Mouse (Mus musculus) cortical plate, adult 2 months (tissue): ENCODE measurements around the gene Olfr1166. TPM values are rescaled to one million over a fixed set of nuclear protein-coding genes. Genes with fewer than 3 reads are reported as not detected.
"Not testable (repeated sequence)": the region's sequence is repeated elsewhere in the genome, so short reads cannot be mapped to it uniquely, and the experiment has no call there.

Source experiments
- H3K27ac ChIP-seq: fragments of 200-500 bp; 2 replicates; pipeline ENCODE4 v1.5.1; 2012; ENCODE audit warnings: low read length, control low read depth, inconsistent platforms; ENCODE audit not compliant: insufficient read depth
- H3K4me1 ChIP-seq: fragments of 200-500 bp; 2 replicates; pipeline ENCODE4 v1.6.1; 2011; ENCODE audit warnings: low read length; ENCODE audit not compliant: control insufficient read depth, insufficient read depth
- H3K4me3 ChIP-seq: fragments of 200-500 bp; 2 replicates; pipeline ENCODE4 v1.5.1; 2011; ENCODE audit warnings: mild to moderate bottlenecking, low read length, control low read depth; ENCODE audit not compliant: insufficient read depth
- CTCF ChIP-seq: fragments of 200-500 bp; IDR thresholded peaks from 2 replicates; pipeline ENCODE4 v1.5.1; 2011; ENCODE audit warnings: mild to moderate bottlenecking, control low read depth, low read length; ENCODE audit not compliant: insufficient read depth; ENCODE audit errors: extremely low read depth
- POLR2A ChIP-seq: fragments of 200-500 bp; IDR thresholded peaks from 2 replicates; pipeline ENCODE4 v1.6.1; 2011; ENCODE audit warnings: mild to moderate bottlenecking, low read length, control low read depth; ENCODE audit not compliant: insufficient read depth; ENCODE audit errors: extremely low read depth
- polyA plus RNA-seq: library from polyadenylated mRNA; depleted of rRNA; stranded (reverse); fragments of >200 nt; gene quantifications from 2 replicates; pipeline ENCODE4 v1.2.3, GENCODE M21; 2012; rRNA removed

Gene Olfr1166
- not detected in 2 replicates for polyA plus RNA-seq

DNA sequence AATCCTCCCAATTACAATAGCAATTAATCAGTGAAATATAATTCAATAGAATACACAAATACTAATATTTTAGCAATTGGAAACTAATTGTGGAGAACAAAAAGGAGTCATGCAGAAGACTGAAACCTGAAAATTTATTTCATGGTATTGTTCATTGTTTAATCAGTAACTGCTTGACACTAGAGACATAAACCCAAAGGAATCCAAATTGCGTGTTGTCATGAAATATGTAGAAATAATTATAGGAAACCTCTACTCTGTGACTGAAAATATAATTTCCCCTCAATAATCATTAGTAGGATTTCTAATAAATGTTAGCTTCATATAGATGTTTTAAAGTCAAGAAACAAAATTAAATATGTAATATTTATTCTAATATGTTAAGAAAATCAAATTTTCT, at the start of gene Olfr1166:
Olfr1166 (minus strand) TSS at position 101 of the 400 bp plus-strand sequence.
- Histone ChIP-seq H3K4me1 (no peaks in the 10 kb centered on the region), H3K4me3 (no peak within 1 kb of the TSS), H3K27ac (no peak within 1 kb of the TSS)
- TF ChIP-seq POLR2A (no peak), CTCF (no peak)

DNA sequence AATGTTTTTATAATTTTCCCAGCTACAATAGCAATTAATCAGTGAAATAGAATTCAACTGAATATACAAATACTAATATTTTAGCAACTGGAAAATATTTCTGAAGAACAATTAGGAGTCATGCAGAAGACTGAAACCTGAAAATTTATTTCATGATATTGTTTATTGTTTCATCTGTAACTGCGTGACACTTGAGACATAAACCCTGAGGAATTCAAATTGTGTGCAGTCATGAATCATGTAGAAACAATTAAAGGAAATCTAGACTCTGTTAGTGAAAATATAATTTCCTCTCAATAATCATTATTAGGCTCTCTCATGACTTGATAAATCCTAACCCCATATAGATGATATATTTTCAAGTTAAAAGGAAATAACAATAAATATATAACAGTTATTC, 27.0 kb upstream of the Olfr1166 start, which contains the start of gene Olfr1167:
Olfr1167 (minus strand) TSS at position 101 of the 400 bp plus-strand sequence.
- not testable (repeated sequence) for H3K4me3 ChIP-seq, H3K27ac ChIP-seq, H3K4me1 ChIP-seq

DNA sequence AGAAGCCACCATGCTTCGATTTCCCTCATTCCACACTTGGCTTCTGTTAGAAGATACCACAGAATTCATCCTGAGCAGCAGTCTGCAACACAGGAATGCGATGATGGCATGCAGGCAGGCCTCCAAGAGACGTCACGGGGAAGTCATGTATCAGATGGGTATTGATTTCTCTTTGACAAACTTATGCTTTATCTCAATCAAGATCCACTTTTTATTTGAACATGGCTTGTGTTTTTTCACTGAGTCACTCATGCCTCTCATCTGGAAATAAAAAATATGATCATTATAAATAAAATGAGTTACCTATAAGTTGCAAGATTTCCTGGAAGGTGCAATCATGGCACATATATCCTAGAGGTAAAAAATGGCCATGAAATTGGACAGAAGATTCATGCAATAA, 34.2 kb downstream of the Olfr1166 start, which contains the start of gene Olfr1164:
Olfr1164 (minus strand) TSS at position 101 of the 400 bp plus-strand sequence.
- TF ChIP-seq POLR2A, result no peak
- Histone ChIP-seq H3K27ac (no peak within 1 kb of the TSS), H3K4me1 (no peaks in the 10 kb centered on the region), H3K4me3 (no peak within 1 kb of the TSS)

Other genes starting within 250 kb of the Olfr1166 start
- not detected in 2 replicates for gene Olfr1153, start 233.3 kb downstream of the Olfr1166 start, polyA plus RNA-seq
- not detected in 2 replicates for gene Olfr1154, start 223.1 kb downstream of the Olfr1166 start, polyA plus RNA-seq
- gene Olfr1155, start 183.1 kb downstream of the Olfr1166 start, polyA plus RNA-seq, result not detected in 2 replicates
- gene Olfr1156, start 175.2 kb downstream of the Olfr1166 start, polyA plus RNA-seq, result not detected in 2 replicates
- gene Olfr1157, start 160.0 kb downstream of the Olfr1166 start, polyA plus RNA-seq, result not detected in 2 replicates
- not detected in 2 replicates for gene Olfr74, start 153.6 kb downstream of the Olfr1166 start, polyA plus RNA-seq
- not detected in 2 replicates for gene Olfr1158, start 138.2 kb downstream of the Olfr1166 start, polyA plus RNA-seq
- gene Olfr1160, start 120.0 kb downstream of the Olfr1166 start, polyA plus RNA-seq, result not detected in 2 replicates
- not detected in 2 replicates for gene Olfr1161, start 105.5 kb downstream of the Olfr1166 start, polyA plus RNA-seq
- gene Olfr73, start 90.6 kb downstream of the Olfr1166 start, polyA plus RNA-seq, result not detected in 2 replicates
- gene Olfr1162, start 77.1 kb downstream of the Olfr1166 start, polyA plus RNA-seq, result not detected in 2 replicates
- not detected in 2 replicates for gene Olfr1163, start 56.4 kb downstream of the Olfr1166 start, polyA plus RNA-seq
- gene Olfr1164, start 34.3 kb downstream of the Olfr1166 start, polyA plus RNA-seq, result not detected in 2 replicates
- not detected in 2 replicates for gene Olfr1167, start 26.9 kb upstream of the Olfr1166 start, polyA plus RNA-seq
- gene Olfr1168, start 53.6 kb upstream of the Olfr1166 start, polyA plus RNA-seq, result not detected in 2 replicates
- not detected in 2 replicates for gene Olfr1170, start 100.1 kb upstream of the Olfr1166 start, polyA plus RNA-seq
- gene Olfr1173, start 151.6 kb upstream of the Olfr1166 start, polyA plus RNA-seq, result not detected in 2 replicates
- not detected in 2 replicates for gene Olfr1174-ps, start 186.9 kb upstream of the Olfr1166 start, polyA plus RNA-seq
- not detected in 2 replicates for gene Olfr1175-ps, start 198.9 kb upstream of the Olfr1166 start, polyA plus RNA-seq
- gene Olfr1176, start 208.4 kb upstream of the Olfr1166 start, polyA plus RNA-seq, result not detected in 2 replicates
- gene Olfr1177-ps, start 218.2 kb upstream of the Olfr1166 start, polyA plus RNA-seq, result not detected in 2 replicates